Mouse (Mus musculus) forebrain, embryonic 12.5 days (tissue): ENCODE data around the gene Itgb5. TPM values are rescaled to one million over a fixed set of nuclear protein-coding genes. Genes with fewer than 3 reads are reported as not detected.

Source experiments
- ATAC-seq: fragments of 200-750 bp; cut with Nextera tagmentation; 2 replicates; pipeline ENCODE4 v1.8.0; 2017; ENCODE audit warnings: moderate TSS enrichment; ENCODE audit not compliant: low FRiP score
- H3K27ac ChIP-seq: fragments of 300-500 bp; sonication (generic); 2 replicates; pipeline ENCODE4 v1.5.1; 2016; ENCODE audit warnings: mild to moderate bottlenecking
- H3K27me3 ChIP-seq: fragments of 300-500 bp; sonication (generic); 2 replicates; pipeline ENCODE4 v1.6.1; 2016; ENCODE audit warnings: mild to moderate bottlenecking
- H3K36me3 ChIP-seq: fragments of 300-500 bp; sonication (generic); replicated peaks from 2 replicates; pipeline ENCODE4 v1.6.1; 2016; ENCODE audit warnings: mild to moderate bottlenecking
- H3K4me1 ChIP-seq: fragments of 300-500 bp; sonication (generic); 2 replicates; pipeline ENCODE4 v1.6.1; 2016
- H3K4me2 ChIP-seq: fragments of 300-500 bp; sonication (generic); 2 replicates; pipeline ENCODE4 v1.6.1; 2016; ENCODE audit warnings: mild to moderate bottlenecking, moderate library complexity
- H3K4me3 ChIP-seq: fragments of 300-500 bp; sonication (generic); replicated peaks from 2 replicates; pipeline ENCODE4 v1.5.1; 2016; ENCODE audit warnings: mild to moderate bottlenecking
- H3K9ac ChIP-seq: fragments of 300-500 bp; sonication (generic); 2 replicates; pipeline ENCODE4 v1.6.1; 2016; ENCODE audit warnings: mild to moderate bottlenecking
- H3K9me3 ChIP-seq: fragments of 300-500 bp; sonication (generic); 2 replicates; pipeline ENCODE4 v1.6.1; 2016
- WGBS: fragments of 180-500 bp; shearing (Covaris S2); methylation state at CpG from one replicate; pipeline ENCODE4 v1.1.7; 2016; 5-methylcytosine and 5-hydroxymethylcytosine counted together
- polyA plus RNA-seq: library from polyadenylated mRNA; unstranded; fragments of >200 nt; fragmentation: Nextera tagmentation; extraction: Ambion mirVana; gene quantifications from 2 replicates; pipeline ENCODE4 v1.2.1, GENCODE M21; 2016

Gene Itgb5
- 15.7 and 23.1 TPM in 2 replicates for polyA plus RNA-seq

DNA sequence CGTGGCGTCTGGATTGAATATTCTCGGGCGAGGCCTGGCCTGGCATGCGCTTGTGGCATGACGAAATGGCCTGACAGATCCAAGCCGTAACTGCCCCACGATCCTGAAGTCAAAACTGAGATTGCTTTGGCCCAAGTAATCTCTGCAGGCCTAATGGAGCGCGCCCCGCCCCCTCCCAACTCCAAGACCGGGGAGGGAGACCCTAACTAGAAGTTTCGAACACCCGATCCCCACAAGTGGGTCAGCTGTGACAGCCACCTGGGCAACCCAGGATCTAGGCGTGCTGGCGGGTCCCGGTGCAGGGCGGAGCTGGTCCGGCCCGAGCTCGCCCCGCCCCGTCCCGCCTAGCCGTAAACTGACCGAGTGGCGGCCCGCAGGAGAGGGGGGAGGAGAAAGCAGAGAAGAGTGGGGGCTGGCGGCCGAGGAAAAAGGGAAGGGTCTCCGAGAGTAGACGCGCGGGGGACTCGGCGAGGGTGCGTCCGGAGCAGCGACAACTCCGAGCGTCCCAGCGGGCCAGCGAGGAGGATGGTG lies at the start of gene Itgb5:
Gene Itgb5 (plus strand): TSS at position 365 of the 531 bp plus-strand sequence.
- peaks cover 57% of the 10 kb centered on the region for H3K27me3 ChIP-seq
- H3K9me3 ChIP-seq, result no peaks in the 10 kb centered on the region
- peak within 1 kb of the TSS; percentile 80 for H3K4me3 ChIP-seq
- H3K36me3 ChIP-seq, result no peaks in the 10 kb centered on the region
- H3K4me1 ChIP-seq, result peaks cover 42% of the 10 kb centered on the region
- peak within 1 kb of the TSS; percentile 99 for H3K4me2 ChIP-seq
- peak within 1 kb of the TSS; percentile 19; the same call in 1 of the 2 replicates for H3K27ac ChIP-seq
- H3K9ac ChIP-seq, result peak within 1 kb of the TSS; percentile 74
- peak; percentile 59 for ATAC-seq
- WGBS, result under 1% methylated on average over 43 of the region's 43 CpGs

- WGBS, result 83% methylated on average over 5 of the region's 5 CpGs
- no peak for ATAC-seq
- H3K27ac ChIP-seq, result no peak overlapping the region
- H3K9me3 ChIP-seq, result no peaks in the 10 kb centered on the region
- H3K4me1 ChIP-seq, result no peaks in the 10 kb centered on the region
- H3K4me3 ChIP-seq, result no peak overlapping the region
- no peaks in the 10 kb centered on the region for H3K27me3 ChIP-seq
- no peaks in the 10 kb centered on the region for H3K36me3 ChIP-seq
- H3K9ac ChIP-seq, result no peak overlapping the region
- H3K4me2 ChIP-seq, result no peak overlapping the region
These were observed 47.4 kb upstream of the Itgb5 start for GRCm38 (mm10) chr16:33781789-33782728.

GRCm38 (mm10) chr16:33782729-33783091 lies 46.8 kb upstream of the Itgb5 start:
- no peak overlapping the region for H3K27ac ChIP-seq
- WGBS, result 83% methylated on average over 1 of the region's 1 CpGs
- H3K36me3 ChIP-seq, result no peaks in the 10 kb centered on the region
- no peak for ATAC-seq
- H3K27me3 ChIP-seq, result no peaks in the 10 kb centered on the region
- no peak overlapping the region for H3K9ac ChIP-seq
- no peak overlapping the region for H3K4me3 ChIP-seq
- no peaks in the 10 kb centered on the region for H3K9me3 ChIP-seq
- no peaks in the 10 kb centered on the region for H3K4me1 ChIP-seq
- no peak overlapping the region for H3K4me2 ChIP-seq

GRCm38 (mm10) chr16:33784547-33784946 lies 44.9 kb upstream of the Itgb5 start:
- Histone ChIP-seq H3K9me3 (no peaks in the 10 kb centered on the region), H3K27me3 (no peaks in the 10 kb centered on the region), H3K27ac (no peak overlapping the region), H3K36me3 (no peaks in the 10 kb centered on the region), H3K4me1 (no peaks in the 10 kb centered on the region), H3K4me2 (no peak overlapping the region), H3K4me3 (no peak overlapping the region), H3K9ac (no peak overlapping the region)
- WGBS, result 95% methylated on average over 1 of the region's 1 CpGs
- no peak for ATAC-seq

DNA sequence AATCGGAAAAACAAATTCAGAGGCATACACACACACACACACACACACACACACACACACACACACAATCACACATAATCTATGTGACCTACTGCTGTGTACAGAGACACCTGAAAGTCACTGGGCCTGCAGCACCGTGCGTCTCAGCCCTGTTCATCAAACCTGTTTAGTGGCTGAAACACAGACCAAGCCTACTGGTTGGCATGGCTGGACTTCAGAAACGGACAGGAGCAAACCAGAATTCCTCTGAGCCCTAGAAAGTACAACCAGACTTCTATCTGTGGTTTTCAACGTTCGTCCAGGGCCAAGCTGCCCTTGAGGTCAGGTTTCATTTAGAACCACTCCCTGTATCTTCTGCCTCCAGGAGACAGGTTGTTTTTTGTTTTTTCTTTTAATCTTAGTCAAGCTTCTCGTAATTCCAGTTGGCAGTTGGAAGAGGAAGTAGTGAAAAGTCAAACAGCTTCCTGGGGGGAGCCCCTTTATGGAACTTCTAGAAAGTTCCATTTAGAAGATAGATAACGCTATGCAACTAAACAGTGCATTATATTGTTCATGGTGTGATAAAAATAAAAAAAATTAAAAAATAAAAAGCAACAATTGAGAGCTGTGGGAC lies 44.3 kb upstream of the Itgb5 start:
- no peak overlapping the region for H3K27ac ChIP-seq
- WGBS, result 81% methylated on average over 8 of the region's 8 CpGs
- no peaks in the 10 kb centered on the region for H3K27me3 ChIP-seq
- no peaks in the 10 kb centered on the region for H3K4me1 ChIP-seq
- ATAC-seq, result no peak
- no peak overlapping the region for H3K4me3 ChIP-seq
- no peak overlapping the region for H3K4me2 ChIP-seq
- H3K9ac ChIP-seq, result no peak overlapping the region
- no peaks in the 10 kb centered on the region for H3K9me3 ChIP-seq
- no peaks in the 10 kb centered on the region for H3K36me3 ChIP-seq

- Histone ChIP-seq H3K36me3 (no peaks in the 10 kb centered on the region), H3K27ac (no peak overlapping the region), H3K4me3 (no peak overlapping the region), H3K27me3 (no peaks in the 10 kb centered on the region), H3K4me2 (no peak overlapping the region), H3K4me1 (no peaks in the 10 kb centered on the region), H3K9ac (no peak overlapping the region), H3K9me3 (no peaks in the 10 kb centered on the region)
- 88% methylated on average over 7 of the region's 7 CpGs for WGBS
- ATAC-seq, result no peak
These were observed 42.6 kb upstream of the Itgb5 start for GRCm38 (mm10) chr16:33786657-33787390.

DNA sequence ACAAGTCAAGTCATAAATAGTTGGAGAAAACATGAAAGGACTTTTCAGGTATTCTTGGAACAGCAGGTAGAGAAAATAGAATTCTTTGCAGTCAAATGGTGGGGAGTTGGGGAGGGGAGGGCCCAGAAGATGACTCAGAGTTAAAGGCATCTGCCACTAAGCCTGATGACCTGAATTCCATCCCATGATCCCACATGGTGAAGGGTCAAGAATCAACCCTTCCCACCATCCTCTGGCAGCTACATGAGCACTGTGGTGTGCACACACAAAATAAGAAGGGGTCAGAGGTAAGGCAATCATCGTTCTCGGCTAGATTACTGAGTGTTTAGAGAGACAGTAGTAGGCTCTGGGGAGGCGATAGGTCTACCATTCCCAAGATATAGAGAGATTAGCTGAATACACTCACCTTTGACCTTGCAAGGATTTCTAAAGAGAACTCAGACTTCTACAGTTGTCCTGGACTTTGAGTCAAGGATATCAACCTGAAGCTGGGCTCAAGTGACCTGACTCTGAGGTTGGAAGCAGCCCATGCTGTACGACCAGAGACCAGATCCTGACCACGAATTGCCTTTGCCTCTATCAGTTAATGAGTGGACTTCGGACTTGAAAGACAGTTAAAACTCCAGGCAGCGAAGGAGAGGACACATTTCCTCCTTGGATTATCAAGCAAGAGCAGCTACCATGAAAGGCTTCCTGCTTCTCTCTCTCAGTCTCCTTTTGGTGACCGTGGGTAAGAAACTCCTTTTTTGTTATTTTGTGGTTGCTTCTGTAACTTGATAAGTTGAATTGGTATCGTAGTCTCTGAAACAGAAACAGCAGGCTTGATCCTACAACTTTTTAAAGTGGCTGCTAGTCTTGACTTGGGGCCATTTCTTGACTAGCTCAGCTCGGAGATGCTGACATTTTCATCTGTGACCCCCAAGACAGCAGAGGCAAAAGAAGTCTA lies 35.3 kb upstream of the Itgb5 start, which contains the start of gene Muc13:
Gene Muc13 (plus strand): TSS at position 192 of the 946 bp plus-strand sequence.
- Histone ChIP-seq H3K36me3 (no peaks in the 10 kb centered on the region), H3K4me3 (no peak within 1 kb of the TSS), H3K27me3 (no peaks in the 10 kb centered on the region), H3K4me2 (no peak within 1 kb of the TSS), H3K9me3 (no peaks in the 10 kb centered on the region), H3K4me1 (peaks cover 4% of the 10 kb centered on the region; the same call in 1 of the 2 replicates), H3K27ac (no peak within 1 kb of the TSS), H3K9ac (no peak within 1 kb of the TSS)
- ATAC-seq, result no peak
- WGBS, result 90% methylated on average over 10 of the region's 10 CpGs

DNA sequence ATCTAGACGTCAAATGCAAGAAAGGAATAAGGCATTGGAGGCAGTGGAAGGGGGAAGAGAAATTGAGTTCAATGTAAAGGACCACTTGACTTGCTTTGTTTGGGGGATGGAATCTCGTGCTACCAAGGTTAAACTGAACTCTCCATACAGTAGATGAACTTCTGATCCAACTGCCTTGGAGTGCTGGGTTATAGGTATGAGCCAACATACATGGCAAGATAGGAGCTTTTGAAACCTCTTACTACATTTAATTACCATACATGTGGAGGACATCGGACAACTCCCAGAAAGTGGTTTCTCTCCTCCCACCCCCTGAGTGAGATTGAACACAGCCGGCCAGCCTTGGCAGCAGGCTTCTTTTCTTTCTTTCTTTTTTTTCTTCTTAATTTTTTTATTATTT lies 34.4 kb upstream of the Itgb5 start:
- no peak overlapping the region for H3K4me3 ChIP-seq
- H3K27me3 ChIP-seq, result no peaks in the 10 kb centered on the region
- no peak overlapping the region for H3K4me2 ChIP-seq
- H3K9me3 ChIP-seq, result no peaks in the 10 kb centered on the region
- H3K27ac ChIP-seq, result no peak overlapping the region
- H3K9ac ChIP-seq, result no peak overlapping the region
- H3K4me1 ChIP-seq, result peaks cover 4% of the 10 kb centered on the region; the same call in 1 of the 2 replicates
- no peaks in the 10 kb centered on the region for H3K36me3 ChIP-seq
- 88% methylated on average over 4 of the region's 4 CpGs for WGBS
- no peak for ATAC-seq

- Histone ChIP-seq H3K27me3 (no peaks in the 10 kb centered on the region), H3K9ac (no peak overlapping the region), H3K4me2 (no peak overlapping the region), H3K4me1 (peaks cover 4% of the 10 kb centered on the region; the same call in 1 of the 2 replicates), H3K36me3 (no peaks in the 10 kb centered on the region), H3K9me3 (no peaks in the 10 kb centered on the region), H3K27ac (no peak overlapping the region), H3K4me3 (no peak overlapping the region)
- 89% methylated on average over 6 of the region's 6 CpGs for WGBS
- no peak for ATAC-seq
These were observed 33.6 kb upstream of the Itgb5 start for GRCm38 (mm10) chr16:33795887-33796286.

GRCm38 (mm10) chr16:33796756-33797155 lies 32.7 kb upstream of the Itgb5 start:
- no peak overlapping the region for H3K4me3 ChIP-seq
- 87% methylated on average over 3 of the region's 3 CpGs for WGBS
- ATAC-seq, result no peak
- H3K4me1 ChIP-seq, result peaks cover 4% of the 10 kb centered on the region; the same call in 1 of the 2 replicates
- H3K36me3 ChIP-seq, result no peaks in the 10 kb centered on the region
- H3K27me3 ChIP-seq, result no peaks in the 10 kb centered on the region
- no peak overlapping the region for H3K9ac ChIP-seq
- no peak overlapping the region for H3K4me2 ChIP-seq
- H3K27ac ChIP-seq, result no peak overlapping the region
- no peaks in the 10 kb centered on the region for H3K9me3 ChIP-seq

GRCm38 (mm10) chr16:33797860-33798259 lies 31.6 kb upstream of the Itgb5 start:
- ATAC-seq, result no peak
- Histone ChIP-seq H3K9me3 (no peaks in the 10 kb centered on the region), H3K4me1 (peaks cover 2% of the 10 kb centered on the region; the same call in 1 of the 2 replicates), H3K4me2 (no peak overlapping the region), H3K27me3 (no peaks in the 10 kb centered on the region), H3K4me3 (no peak overlapping the region), H3K27ac (no peak overlapping the region), H3K36me3 (no peaks in the 10 kb centered on the region), H3K9ac (no peak overlapping the region)
- 44% methylated on average over 5 of the region's 5 CpGs for WGBS
